Mouse (Mus musculus): ENCODE results near the gene Olfr237-ps1.
"Not testable (repeated sequence)": the region's sequence is repeated elsewhere in the genome, so short reads cannot be mapped to it uniquely, and the experiment has no call there.

The Olfr237-ps1 gene

GRCm38 (mm10) chr6:43146267-43146666, at the start of gene Olfr237-ps1:
TSS of gene Olfr237-ps1 (plus strand) at chr6:43146567.
- not testable (repeated sequence) for DNase-seq (ENCODE audit: low read depth in 2 of 2, low spot score in 2 of 2)

DNA sequence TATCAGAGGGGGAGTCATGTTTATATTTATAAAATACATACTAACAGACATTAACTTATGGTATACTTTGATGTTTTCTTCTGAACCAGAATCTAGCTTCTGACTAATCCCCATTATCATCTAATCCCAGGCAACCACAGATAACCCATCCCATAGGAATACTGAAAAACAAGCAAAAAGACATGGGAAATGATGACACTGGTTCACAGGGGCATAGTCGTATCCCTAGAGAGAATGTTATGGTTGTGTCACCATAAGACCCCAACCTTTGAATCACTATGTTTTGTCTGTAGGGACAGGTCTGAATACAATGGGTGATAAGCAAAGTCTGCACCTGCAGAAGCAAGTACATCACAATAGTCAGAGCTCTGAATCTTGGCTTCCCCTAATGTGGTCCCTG, 40.3 kb upstream of the Olfr237-ps1 start, which contains the start of gene Olfr441:
Gene Olfr441 (plus strand): TSS at position 301 of the 400 bp plus-strand sequence.
- not testable (repeated sequence) for DNase-seq (ENCODE audit: low read depth in 2 of 2, low spot score in 2 of 2)

DNA sequence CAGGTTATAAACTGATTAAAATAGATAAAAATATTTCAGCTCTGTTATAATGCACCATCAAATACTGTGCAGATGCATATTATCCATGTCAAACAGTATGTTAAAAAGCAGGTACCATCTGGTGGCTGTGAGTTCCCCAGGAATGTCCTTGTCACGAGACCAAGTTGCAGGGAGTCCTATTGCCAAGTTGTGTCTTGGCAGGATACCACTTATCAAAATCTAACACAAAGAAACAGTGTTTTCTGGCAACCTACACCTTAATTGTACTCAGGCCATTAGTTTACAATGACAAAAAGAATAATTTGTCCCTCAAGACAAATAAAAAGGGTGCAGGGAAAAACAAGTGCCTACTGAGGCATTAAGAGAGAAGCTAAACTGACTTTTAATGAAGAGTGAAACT, 13.1 kb downstream of the Olfr237-ps1 start:
- no peak for DNase-seq (ENCODE audit: low read depth in 2 of 2, low spot score in 2 of 2)

GRCm38 (mm10) chr6:43162982-43163381, 16.6 kb downstream of the Olfr237-ps1 start, which contains the start of gene Olfr437:
TSS of gene Olfr437 (plus strand) at chr6:43163282.
- DNase-seq (ENCODE audit: low read depth in 2 of 2, low spot score in 2 of 2), result no peak

DNA sequence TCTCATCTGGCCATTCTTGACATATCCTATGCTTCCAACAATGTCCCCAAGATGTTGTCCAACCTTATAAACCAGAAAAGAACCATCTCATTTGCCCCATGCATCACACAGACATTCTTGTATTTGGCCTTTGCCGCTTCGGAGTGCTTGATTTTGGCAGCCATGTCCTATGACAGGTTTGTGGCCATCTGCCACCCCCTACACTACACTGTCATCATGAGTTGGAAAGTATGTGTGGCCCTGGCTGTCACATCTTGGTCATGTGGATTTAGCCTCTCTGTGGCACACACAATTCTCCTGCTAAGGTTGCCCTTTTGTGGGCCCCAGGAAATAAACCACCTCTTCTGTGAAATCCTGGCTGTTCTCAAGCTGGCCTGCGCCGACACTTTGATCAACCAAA, 20.9 kb downstream of the Olfr237-ps1 start:
- no peak for DNase-seq (ENCODE audit: low read depth in 2 of 2, low spot score in 2 of 2)

GRCm38 (mm10) chr6:43171840-43172239, 25.5 kb downstream of the Olfr237-ps1 start, which contains the start of gene Olfr13:
TSS of gene Olfr13 (plus strand) at chr6:43172140.
- no peak for DNase-seq (ENCODE audit: low read depth in 2 of 2, low spot score in 2 of 2)

DNA sequence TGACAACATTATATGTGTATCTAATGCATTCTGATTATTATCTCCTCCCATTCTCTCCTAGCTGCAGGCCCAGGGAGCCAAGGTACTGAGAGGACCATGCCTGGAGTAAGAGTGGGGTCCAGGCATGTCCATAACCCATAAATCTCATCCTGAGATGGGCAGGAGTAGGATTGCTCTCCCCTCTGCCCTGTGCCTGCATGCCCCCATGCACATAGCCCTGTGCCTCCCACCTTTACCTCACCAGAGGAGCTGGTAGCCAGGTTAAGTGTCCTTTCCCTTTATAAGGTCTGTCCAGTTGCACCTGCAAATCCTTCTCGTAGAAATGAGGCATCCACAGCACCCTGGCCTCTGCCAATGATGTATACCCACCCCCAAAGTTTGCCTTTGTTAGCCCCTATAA, 31.8 kb downstream of the Olfr237-ps1 start:
- DNase-seq (ENCODE audit: low read depth in 2 of 2, low spot score in 2 of 2), result no peak

DNA sequence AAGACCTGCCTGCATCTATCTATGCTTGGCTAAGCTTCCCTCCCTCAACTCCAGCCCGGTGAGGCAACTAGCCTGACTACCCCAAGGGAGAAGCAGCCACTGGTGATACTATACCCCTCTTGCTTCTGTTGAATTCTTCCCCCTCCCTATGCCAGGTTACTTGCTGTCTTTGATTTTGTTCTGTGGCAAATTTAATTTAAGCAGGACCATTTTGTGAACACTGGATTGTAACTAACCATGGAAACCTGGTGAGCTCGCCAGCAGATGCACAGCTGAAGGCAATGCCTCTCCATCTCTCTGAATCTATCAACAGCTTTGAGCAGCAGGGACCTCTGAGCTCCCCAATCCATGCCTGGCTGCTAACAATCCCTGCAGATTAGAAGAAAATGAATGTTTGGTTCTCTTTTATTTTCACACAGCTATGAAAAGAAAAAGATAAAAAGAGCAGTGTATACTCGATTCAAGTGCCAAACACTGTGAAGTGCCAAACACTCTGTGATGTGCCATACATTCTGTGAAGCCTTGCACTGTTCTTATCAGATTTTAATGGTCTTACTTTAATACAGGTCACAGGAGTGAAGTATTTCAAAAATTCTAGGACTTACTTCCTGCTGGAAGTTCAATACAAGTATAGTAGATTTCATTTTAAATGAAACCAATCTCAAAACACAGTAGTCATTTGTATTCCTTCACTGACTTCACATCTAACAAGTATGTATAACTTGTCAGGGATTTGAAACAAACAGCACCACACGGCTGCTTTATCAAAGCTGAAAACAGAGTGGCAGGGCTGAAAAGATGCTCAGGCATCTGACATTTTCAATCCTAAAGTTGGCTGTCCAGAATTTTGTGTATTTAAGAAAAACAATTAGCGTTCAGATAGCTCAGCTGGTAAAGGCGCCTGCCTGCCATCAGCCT, 32.5 kb downstream of the Olfr237-ps1 start:
- no peak for DNase-seq (ENCODE audit: low read depth in 2 of 2, low spot score in 2 of 2)

DNA sequence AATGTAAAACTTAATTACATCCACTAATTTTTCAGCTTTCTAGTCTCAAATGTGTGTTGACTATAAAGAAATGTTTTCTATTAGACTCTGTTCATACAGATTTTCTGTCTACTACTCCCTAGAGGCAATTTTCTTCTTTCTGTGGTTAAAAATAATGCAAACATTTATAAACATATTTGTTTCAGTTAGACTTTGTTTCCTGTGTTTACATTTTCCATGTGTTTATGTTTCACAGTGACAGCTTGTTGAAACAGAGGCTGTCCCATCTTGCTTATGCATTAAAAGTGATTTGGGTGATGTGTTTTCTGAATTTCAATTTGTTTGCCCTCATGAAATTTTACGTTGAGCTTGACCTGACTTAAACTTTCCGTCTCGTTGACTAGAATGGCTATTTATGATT, 44.6 kb downstream of the Olfr237-ps1 start:
- DNase-seq (ENCODE audit: low read depth in 2 of 2, low spot score in 2 of 2), result no peak

DNA sequence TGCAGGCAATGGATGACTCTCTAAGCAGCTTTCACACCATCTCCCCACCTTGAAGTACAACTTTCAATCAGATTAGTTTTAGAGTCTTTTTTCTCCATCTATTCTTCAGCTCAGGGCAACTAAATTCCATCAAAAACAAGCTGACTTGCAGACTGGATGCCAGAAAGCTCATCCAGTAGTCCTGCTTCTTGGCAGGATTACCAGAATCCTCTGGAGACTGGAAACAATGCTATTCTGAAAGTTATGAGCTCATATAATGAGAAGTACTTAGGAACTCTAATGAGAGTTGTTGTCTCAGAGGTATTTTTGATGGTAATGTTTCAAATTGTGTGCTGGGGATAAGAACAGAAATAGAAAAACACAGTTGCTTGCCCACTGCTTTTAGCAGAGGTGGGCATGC, 50.4 kb downstream of the Olfr237-ps1 start, which contains the start of gene Olfr435:
Gene Olfr435 (plus strand): TSS at position 366 of the 400 bp plus-strand sequence.
- DNase-seq (ENCODE audit: low read depth in 2 of 2, low spot score in 2 of 2), result no peak

DNA sequence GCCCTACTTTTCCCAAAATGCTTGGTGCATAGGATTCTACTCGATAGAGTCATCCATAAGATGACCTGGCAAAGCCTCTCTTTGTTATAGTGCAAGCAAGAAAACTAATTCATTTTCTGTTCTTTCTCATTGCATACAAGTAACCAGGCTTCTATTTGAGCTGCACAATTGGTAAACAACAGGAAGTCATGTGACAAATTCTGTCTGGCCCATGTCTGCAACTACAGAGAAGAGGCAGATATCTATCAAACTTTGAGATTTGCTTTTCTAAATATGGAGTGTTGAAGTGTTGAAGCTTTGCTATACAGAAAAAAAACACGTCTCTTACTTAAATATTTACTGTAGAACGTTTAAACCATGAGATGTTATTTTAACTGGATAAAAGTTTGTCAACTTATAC, 51.7 kb downstream of the Olfr237-ps1 start:
- DNase-seq (ENCODE audit: low read depth in 2 of 2, low spot score in 2 of 2), result no peak

- DNase-seq (ENCODE audit: low read depth in 2 of 2, low spot score in 2 of 2), result no peak
Observed at GRCm38 (mm10) chr6:43202786-43203185, 56.4 kb downstream of the Olfr237-ps1 start.

- no peak for DNase-seq (ENCODE audit: low read depth in 2 of 2, low spot score in 2 of 2)
Observed at GRCm38 (mm10) chr6:43205355-43205754, 59.0 kb downstream of the Olfr237-ps1 start.
